Mouse (Mus musculus) kidney, adult 8-10 months (tissue): Measurements from ENCODE around the gene Prss29.

Source experiments
- DNase-seq, 2 experiments: peaks; one replicate each; pipeline ENCODE4 v3.0.0; 2022

Gene Prss29

GRCm38 (mm10) chr17:25361291-25361690, 42.8 kb downstream of the Prss29 start:
- no peak for DNase-seq

GRCm38 (mm10) chr17:25363726-25364125, 45.3 kb downstream of the Prss29 start:
- peak in 1 of 2 experiments; percentile 56 for DNase-seq

- DNase-seq: no peak
Measured at GRCm38 (mm10) chr17:25366005-25366404, 47.6 kb downstream of the Prss29 start, which contains the start of gene Tpsb2. TSS of gene Tpsb2 (plus strand) at chr17:25366305.

GRCm38 (mm10) chr17:25368973-25369372, 50.5 kb downstream of the Prss29 start, which contains the start of gene Tpsg1:
TSS of gene Tpsg1 (plus strand) at chr17:25369273.
- no peak for DNase-seq
